Mouse (Mus musculus) liver, embryonic 14 days (tissue): ENCODE data around the gene Ccdc38. TPM values are rescaled to one million over a fixed set of nuclear protein-coding genes. Genes with fewer than 3 reads are reported as not detected.

Experiments used
- polyA plus RNA-seq: library from polyadenylated mRNA; depleted of rRNA; stranded (reverse); fragments of >200 nt; gene quantifications from 2 replicates; pipeline ENCODE4 v1.2.3, GENCODE M21; 2012; rRNA removed

Ccdc38 gene
- polyA plus RNA-seq, result 0.01 TPM in 1 of 2 replicates, not detected in the other

DNA sequence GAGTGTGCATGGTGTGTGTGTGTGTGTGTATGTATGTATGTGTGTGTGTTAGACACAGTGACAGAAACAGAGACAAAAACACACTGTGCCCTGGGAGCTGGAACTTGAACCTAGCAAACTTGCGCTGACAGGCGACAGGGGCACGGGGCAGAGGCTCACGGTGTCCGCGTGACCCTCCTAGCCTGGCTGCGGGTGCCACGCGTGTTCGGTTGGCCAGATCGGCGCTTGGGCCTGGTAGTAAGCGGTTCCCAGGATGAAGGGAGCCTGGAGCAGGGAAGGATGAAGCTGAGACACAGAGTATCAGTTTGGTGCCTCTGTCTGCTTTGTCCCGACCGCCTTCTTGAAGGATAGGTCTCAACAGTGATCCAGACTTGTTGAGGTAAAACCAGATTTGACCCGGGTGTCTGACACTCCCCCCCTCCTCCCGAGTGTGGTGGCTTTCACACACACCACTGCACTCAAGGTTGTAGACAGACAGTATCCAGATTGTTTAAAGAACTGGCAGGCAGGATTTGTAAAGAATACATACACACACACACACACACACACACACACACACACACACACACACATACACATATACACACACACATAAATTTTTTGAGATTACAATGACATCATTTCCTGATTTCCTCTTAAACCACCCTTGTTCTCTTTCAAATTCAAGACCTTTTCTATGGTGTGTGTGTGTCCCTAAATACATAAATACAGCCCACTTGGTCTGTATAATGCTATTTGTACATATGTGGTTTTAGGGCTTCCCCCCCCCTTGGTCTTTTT lies at the start of gene Ccdc38:
Gene Ccdc38 (plus strand): TSS at position 202 of the 780 bp plus-strand sequence.

GRCm38 (mm10) chr10:93539775-93540430 lies 529 bp upstream of the Ccdc38 start, which contains the start of gene Amdhd1:
Gene Amdhd1, minus strand, starts transcription at chr10:93540033.

DNA sequence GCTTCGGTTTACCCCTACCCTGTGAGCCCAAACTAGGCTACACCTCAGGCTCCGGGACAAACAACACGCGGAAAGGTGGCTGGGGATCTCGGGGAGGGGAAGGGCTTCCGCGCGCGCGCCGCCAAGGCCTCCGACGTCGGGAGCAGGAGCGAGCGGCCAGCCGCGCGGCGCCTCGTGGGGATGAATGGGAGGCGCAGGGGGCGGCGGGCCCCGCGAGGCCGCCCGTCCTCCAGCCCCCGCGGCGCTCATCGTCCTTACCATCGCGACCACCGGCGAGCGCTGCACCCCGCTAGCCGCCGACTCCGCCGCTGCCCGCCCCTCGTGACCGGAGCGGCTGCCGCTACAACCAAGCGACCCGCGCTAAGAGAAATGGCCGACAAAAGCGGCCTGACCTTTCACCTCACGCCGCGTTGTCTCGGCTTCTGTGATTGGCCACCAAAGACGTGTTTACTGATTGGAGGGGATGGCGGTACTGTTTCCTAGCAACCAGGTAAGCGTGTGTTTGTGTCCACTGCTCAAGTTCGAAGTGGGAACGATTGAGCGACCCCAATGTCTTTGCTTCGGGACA lies 48.9 kb downstream of the Ccdc38 start, which contains the start of gene Snrpf:
Gene Snrpf (minus strand): TSS at position 426 of the 568 bp plus-strand sequence.

Other genes with a start within 250 kb of the Ccdc38 start
- gene Elk3, start 229.5 kb upstream of the Ccdc38 start, polyA plus RNA-seq, result 3.9 and 4.3 TPM in 2 replicates
- 38.6 and 46.2 TPM in 2 replicates for gene Lta4h, start 87.2 kb upstream of the Ccdc38 start, polyA plus RNA-seq
- gene Hal, start 51.9 kb upstream of the Ccdc38 start, polyA plus RNA-seq, result 1.5 and 1.9 TPM in 2 replicates
- gene Amdhd1, start 599 bp upstream of the Ccdc38 start, polyA plus RNA-seq, result 4.8 and 5.3 TPM in 2 replicates
- 111 and 117 TPM in 2 replicates for gene Snrpf, start 49.1 kb downstream of the Ccdc38 start, polyA plus RNA-seq
- 0.37 and 0.41 TPM in 2 replicates for gene Ntn4, start 100.0 kb downstream of the Ccdc38 start, polyA plus RNA-seq